Mouse (Mus musculus) thymus, postnatal 36 days (tissue): ENCODE results near the gene Dcun1d2.
A peak's percentile ranks its signal among the peaks of the same experiment; 100 is the strongest.

ENCODE experiments used
- DNase-seq, 2 experiments: peaks; one replicate each; pipeline ENCODE4 v3.0.0; 2022; ENCODE audit warnings: mixed read lengths in 2 of 2

Dcun1d2 gene

DNA sequence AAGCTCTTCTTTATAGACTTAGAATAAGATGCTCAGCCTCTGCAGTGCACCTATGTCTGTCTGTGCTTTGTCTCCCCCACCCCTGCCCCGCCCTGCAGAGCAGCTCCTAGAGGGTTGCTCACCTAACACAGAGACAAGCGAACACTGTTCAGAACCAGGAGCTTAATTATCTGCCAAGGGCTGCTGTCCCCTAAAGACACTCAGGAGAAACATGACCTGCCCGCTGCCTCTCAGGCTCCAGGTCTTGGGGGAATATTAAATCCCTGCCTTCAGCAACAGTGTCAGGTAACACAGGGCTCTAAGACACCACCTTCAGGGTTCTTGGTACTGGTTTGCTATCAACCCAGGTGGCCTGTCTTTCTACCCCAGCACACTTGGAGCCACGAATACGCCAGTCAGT lies 34.5 kb downstream of the Dcun1d2 start:
- no peak for DNase-seq

DNA sequence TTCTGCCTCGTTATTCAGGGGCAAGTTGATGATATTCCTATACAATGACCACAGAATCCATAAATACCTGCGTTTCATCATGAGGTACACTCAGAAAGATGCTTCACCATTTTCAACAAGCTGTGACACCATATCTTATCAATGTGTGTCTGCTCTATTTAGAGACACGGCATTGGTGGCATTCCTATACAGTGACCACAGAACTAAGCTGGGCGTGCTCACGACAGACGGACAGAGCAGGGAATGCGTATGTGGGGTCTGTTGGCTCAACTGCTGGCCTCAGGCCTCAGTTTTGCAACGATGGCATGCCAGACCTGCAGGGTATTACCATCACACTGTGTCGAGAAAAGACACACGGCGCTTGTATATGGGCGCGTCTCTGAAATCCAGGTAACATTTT lies 35.1 kb downstream of the Dcun1d2 start:
- no peak for DNase-seq

DNA sequence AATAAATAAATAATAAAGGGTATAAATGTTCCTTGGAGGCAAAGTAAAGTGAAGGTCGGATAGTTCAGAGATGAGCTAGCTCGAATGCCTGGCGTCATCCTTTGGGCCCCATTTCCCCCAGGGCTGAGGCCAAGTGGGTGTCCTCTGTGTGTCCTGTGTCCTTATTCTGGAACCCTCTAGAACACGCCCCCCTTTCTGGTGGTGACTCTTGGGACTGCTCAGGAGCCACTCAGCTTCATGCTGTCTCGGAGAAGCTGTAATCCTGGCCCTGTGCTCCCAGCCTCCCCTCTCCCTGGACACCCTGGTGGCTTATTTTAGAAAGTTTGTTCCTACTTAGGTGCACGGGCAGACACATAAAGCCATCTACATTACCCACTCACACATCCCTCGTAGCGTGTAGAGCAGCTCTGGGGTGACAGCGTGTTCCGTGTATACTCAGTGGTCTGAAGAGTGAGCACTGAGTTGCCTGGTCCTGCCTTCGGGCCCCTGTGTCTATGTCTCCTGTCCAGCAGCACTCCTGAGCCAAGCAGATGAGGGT lies 43.5 kb downstream of the Dcun1d2 start:
- no peak for DNase-seq

DNA sequence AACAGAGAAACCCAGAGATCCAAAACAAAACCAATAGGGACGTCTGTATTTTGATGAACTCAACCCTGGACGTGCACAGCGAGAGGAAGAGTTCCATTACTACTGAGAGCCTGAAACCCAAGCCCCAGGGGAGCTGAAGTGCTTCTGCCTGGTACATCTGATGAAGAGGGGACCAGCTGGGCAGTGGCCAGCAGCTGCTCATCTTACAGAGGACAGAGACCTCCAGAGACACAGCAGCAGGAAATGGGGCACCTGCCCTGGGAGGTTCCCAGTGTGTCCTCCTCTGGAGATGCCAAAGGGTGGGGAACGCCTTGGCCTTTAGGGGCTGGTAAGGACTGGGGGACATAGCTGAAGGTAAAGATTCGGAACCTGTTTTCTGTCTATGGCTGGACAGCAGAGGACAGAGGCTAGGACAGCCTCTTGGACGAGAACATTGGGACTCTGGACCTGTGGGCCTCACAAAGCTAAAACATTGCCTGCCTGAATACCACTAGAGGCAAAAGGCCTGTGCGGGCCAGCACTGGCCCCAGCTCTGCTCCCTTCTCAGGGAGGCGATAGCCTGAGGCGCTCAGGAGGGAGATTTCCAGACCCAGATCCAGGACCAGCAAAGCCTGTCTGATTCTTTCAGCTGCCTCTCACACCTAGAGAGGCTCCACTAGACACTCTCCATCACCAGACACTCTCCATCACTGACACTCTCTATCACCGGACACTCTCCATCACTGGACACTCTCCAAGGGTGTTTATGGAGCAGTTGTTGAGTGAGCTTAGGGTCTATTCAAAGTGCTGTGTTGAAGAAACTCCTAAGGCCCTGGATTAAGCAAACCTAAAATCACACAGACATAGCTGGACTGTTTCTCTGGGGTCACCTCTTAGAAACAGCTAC lies 44.7 kb downstream of the Dcun1d2 start:
- DNase-seq, result no peak

DNA sequence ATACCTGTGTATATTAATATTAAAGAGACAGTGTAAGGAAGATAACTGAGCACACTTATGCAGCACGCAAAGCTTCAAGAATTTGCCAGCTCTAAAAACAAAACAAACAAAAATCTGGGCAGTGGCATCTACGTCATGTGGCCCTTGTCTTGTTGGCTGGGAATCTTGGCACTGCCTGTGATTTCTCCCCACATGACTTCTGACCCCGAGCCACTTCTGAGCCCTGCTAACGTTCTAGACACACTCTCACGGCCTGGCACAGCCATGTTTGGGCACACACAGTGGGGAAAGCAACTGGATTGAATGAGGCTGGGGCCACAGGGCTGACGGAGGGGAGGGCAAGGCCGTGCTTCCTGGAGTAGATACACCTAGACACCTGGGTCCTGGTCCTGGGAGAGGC lies 47.2 kb downstream of the Dcun1d2 start:
- DNase-seq, result no peak

DNA sequence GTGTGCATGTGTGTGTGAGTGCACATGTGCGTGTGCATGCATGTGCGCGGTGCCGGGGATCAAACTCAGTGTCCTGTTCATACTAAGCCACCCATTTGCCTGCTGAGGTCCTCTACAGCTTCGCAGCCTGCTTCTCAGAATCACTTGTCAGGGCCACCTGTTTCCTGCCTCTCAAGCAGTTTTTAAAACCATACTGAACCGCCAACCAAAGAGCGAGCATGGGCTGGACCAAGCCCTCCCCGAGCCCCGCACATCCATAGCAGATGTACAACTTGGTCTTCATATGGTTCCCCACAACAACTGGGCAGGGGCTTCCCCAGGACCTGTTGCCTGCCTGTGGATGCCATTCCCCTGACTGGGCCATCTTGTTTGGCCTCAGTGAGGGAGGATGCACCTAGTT lies 47.9 kb downstream of the Dcun1d2 start:
- DNase-seq, result no peak

DNA sequence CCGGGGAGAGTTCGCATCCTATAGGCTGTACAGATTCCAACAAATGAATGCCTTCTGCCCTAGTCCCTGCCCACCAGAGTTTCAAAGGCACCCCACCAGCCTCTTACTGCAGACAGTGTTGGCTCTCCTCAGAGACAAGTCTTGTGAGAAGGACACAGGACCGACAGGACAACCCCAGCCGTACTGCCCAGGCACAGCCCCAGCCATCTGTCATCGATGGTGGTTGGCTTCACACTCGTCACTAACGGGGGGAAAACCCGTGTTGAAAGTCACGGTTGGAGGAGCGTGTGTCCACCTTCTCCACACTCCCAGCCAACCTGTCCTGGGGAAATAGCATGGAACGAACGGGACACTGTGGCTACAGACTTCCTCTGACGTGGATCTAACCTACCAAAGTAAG lies 53.1 kb downstream of the Dcun1d2 start:
- DNase-seq, result no peak

DNA sequence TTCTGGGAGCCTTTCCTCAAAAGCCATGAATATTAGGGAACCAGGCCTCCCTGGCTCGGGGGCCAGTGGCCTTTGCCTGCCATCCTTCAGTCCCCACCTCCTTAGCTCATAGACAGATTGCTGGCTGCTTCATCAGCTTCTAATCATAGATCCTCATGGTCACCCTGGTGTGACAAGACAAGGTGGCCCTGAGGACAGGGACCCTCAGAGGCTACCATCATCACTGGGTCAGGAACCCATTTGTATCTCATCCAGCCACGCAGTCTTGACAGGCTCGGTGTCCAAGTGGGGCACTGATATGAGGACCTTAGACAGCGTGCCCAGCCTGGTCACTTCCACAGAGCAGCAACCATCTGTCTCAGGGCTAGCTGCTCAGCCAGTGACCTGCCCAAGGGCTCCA lies 57.5 kb downstream of the Dcun1d2 start:
- DNase-seq, result no peak

DNA sequence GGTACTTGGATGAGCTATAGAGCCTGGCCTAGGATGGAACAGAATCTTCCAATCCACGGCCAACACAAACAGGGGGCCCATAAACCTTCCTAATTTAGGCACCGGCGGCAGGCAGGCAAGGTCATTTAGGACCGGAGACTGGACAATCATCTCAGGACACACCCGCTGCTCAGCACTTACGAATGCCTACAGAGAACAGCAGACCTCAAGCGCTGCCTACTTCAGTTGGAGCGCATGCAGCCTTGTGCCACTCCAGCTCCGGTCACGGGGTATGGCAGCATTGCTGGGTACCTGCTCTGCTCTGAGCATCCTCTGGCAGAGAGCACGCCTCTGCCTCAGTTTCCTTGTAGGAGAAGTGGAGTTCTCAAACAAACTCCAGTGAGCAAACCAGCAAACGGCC lies 58.1 kb downstream of the Dcun1d2 start:
- no peak for DNase-seq

DNA sequence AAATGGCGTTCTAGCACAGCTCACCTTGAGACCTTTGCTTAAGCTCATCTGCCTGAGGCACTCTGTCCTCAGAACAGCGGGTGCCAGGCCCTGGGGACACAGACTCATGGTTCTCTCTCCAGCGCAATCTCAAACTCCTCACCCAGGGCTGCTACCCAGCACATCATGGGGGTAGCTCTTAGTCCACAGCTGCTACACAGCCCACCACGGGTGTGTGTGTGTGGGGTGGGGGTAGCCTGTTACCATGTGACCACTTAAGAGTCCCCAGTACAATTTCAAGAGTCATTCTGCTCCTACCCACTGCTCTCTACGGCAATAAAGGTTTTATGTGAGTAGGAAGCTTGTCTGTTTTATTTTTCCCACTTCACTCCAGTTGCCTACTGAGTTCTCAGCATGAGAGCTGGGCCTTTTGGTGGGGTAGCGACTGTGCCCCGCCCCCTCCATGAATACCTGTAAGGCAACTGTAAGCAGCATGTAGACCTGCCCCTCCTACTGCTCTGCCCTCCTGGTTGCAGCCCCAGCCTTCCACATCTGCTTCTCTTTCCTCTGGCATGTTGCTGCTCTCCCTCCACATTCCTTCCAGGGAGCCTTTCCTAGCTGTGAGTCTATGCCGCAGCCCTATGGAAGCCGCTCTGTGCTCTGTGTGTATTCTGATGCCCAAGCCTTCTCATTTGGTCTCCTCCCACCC lies 58.9 kb downstream of the Dcun1d2 start:
- no peak for DNase-seq

DNA sequence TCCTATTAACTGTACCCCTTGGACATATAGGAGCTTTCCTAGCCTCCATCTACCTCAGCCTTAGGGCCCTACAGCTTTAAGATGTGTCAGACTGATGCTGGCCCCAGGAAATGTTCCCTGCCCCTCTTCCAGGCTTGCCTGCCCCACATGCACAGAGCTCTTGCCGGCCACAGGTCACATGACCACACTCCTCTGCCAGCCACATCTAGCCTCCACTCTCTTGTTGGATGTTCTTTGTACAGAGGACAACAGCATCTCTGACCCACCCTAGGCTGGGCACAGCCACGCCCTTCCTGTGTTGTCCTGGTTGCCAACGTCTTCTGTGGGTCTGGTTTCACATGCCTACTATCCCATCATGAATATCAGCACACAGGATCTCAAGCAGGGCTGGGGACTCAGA lies 60.7 kb downstream of the Dcun1d2 start:
- DNase-seq, result no peak

DNA sequence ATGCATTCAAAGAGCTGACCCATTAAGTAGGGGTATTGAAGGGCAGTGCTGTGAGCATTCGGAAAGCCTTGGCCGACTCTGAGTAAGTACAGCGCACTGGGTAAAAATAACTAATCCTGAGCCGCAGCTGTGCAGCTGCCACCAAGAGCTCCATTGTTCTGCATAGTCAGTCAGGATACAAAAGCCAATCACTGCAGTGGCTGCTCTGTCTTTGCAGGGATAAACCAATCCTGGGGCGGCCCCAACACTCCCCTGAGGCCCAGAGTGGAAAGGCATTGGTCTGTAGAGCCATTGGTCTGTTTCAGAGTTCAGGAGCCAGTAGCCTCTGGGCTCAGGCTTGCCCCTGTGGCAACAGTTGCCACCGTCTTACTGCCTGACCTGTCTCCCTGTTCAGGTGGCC lies 61.6 kb downstream of the Dcun1d2 start:
- DNase-seq, result no peak

DNA sequence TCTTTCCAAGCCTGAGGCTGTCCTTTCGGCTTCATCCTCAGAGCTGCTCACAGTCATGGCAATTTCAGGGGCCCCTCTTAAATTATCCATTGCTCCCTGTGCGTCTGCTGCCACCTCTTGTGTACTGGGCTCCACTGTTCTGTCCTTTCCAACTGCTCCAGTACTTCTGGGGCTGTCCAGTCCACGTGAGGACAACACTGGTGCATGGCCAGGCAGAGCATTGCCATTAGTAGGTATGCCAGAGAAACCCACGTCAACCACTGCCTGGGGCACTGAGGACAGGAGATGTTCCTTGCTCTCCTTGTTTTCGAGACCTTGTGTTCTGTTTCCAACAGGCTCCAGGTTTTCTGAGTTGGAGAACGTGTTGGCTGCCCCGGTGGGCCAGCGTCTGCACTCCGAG lies 63.5 kb downstream of the Dcun1d2 start:
- DNase-seq, result no peak

DNA sequence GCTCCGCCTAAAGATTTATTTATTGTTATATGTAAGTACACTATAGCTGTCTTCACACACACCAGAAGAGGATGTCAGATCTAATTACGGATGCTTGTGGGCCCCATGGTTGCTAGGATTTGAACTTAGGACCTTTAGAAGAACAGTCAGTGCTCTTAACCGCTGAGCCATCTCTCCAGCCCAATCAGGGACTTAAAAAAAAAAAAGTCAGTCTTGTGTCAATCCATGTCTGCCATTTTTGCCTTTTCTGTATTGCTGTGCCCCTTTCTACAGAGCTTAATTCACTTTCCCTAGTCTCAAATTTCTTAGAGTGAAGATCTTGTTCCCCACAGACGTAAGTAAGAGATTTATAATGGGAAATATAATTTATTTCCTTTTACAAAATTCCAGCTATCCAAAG lies 69.5 kb downstream of the Dcun1d2 start:
- DNase-seq, result no peak

DNA sequence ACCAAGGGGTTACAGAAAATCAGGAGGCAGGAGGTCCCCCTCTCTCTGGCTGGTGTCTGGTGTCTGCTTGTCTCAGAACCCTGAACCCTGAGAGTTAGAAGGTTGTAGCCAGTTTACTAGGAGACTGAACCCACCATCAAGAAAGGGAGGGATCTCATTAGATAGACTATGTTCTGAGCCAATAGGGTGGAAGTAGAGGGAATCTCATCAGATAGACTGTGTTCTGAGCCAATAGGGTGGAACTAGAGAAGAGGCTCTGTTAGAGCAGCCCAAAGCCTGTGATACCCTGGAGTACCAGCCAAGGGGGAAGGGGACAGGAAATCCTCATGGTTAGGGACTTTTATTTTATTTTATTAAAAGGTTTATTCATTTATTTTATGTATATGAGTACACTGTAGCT lies 69.9 kb downstream of the Dcun1d2 start:
- no peak for DNase-seq

DNA sequence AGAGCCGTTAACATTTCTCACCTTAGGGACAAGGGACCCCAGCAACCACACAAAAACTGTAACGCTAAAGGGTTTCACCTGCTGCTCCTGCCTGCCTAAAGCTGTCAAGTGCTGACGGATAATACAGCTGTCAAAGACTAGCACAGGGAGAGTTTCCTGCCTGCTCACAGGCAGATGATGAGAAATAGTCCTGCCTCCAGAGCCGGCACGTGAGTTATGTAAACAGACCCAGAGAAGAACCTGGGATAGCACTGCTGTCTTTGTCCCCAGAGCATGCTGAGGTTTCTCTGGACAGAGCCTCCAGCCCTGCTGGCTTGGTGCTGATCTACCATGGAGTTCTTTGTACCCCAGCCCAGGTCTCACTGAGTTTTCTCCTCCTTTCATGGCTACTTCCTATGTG lies 70.8 kb downstream of the Dcun1d2 start:
- DNase-seq, result no peak

DNA sequence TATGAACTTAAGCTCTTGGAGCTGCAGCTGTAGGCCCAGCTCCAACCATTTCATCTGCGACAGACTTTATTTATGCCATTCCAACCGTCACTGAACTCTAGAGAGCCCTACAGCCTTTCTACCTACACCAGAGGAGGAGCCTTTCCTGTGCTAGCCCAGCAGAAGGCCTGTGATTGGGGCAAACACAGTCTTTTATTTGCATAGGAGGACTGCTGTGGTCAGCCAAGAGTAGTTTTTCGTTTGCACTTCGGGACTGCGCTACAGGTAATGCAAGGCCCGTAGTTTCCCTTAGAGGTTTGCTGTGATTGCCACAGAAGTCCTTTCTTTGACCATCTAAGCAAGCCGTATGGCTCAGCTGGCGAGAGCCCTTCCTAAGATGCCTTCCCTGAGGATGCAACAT lies 71.5 kb downstream of the Dcun1d2 start:
- DNase-seq, result no peak

DNA sequence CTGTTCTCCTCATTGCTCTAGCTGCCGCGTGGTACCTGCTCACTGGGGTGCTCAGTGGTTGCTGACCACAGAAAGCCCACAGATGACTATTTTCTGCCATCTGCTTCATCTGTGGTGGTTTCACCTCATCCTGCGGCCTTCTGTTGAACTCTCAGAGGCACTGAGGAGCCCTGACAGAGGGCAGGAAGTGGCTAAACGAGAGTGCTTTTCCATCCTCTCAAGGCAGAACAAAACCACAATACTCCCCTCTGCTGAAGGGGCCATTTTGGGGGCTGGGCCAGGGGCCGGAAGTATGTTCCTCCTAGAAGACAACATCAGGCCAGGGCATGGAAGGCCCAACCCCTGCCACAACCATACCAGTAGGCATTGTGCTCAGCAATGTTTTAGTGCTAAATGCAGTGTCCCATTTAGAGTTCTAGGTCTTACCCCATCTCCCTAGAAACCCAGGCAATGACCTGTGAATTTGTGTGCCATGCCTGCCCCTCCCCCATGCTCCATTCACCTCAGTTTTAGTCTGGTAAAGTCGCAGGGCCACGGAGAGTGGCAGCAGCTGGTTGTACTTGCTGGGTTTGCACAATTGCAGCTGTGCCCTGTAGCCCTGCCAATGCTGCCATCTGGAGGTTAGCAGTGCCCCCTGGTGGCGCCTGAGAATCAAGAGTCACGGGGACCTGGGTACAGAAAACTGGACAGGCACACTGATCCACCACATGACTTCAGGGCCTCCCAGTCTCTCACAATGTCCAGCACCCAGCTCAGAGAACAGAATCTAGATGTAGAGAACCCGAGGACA lies 74.3 kb downstream of the Dcun1d2 start:
- peak; percentile 88 to 90 for DNase-seq

DNA sequence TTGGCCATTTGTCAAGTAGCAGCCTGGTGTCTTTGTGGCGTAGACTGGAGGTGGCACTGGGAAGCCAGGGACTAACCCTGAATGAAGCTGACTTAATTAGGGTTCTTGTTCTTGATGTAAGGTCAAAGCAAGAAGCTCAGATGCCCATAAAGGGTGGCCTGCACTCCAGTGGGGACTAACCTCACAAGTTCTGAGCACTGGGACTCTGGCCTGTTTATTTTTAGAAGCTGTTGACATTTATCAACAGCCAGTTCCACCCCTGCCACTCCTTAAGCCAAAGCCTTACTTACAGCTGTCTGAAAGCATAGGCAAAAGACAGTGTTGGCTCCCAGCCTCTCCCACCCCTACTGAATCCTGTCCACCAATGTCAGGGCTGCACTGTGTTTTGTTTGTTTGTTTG lies 78.2 kb downstream of the Dcun1d2 start:
- no peak for DNase-seq

DNA sequence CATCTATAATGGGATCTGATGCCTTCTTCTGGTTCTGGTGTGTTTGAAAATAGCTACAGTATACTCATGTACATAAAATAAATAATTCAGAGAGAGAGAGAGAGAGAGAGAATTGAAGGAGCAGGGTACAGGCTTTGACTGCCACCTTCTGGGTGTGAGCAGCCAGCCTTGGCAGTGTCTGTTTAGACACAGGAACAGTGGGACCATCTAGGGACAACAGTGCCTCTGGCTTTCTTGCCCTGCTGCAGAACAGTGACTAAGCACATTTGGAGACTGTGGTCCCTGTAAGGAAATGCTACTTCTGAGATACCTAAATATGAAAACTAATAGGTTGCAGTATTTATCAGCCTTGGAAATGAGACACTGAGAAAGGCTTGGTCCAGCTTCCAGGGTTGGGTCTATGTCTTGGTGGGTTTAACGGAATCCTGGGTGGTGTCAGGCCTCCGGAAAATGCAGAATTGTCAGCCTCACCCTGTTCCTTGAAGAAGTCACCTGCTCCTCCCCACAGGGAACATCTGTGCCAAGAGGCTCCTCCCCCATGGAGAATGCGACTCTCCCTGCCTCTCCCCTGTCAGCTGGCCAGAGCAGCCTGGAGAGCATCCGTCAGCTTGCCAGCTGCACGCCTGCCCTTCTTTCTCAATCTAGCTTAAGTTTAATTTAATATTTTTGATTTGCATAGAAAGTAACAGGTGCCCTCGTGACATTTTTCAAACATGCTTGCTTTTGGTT lies 79.1 kb downstream of the Dcun1d2 start:
- no peak for DNase-seq

DNA sequence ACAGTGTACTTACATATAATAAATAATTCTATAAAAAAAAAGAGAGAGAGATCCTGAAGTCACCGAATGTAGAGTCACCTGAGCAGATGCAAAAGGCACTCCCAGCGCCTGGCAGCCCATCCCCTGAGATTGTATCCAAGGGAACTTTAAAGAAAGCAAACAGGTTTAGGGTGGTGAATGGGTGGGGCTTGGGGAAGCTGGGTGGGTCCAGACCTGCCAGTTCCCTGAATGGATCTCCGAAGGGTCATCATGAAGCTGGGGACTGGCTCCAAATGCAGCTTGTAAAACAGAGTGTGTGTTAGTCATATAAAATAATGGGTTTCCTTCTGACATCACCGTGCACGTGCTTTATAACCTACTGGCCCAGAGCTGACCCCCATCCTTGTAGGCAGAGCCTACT lies 81.6 kb downstream of the Dcun1d2 start:
- DNase-seq, result no peak
